Mouse (Mus musculus) gonadal fat pad, adult 2 months (tissue): Measurements from ENCODE around the gene Nr3c2. TPM values are rescaled to one million over a fixed set of nuclear protein-coding genes. Genes with fewer than 3 reads are reported as not detected.
A peak's percentile ranks its signal among the peaks of the same experiment; 100 is the strongest.

ENCODE experiments used
- DNase-seq: peaks from one replicate; pipeline ENCODE4 v3.0.0-alpha.2; 2012; ENCODE audit warnings: low read depth
- polyA plus RNA-seq: library from polyadenylated mRNA; depleted of rRNA; stranded (reverse); fragments of >200 nt; gene quantifications from 2 replicates; pipeline ENCODE4 v1.2.3, GENCODE M21; 2012; rRNA removed

Nr3c2 gene
- 4.3 and 5.1 TPM in 2 replicates for polyA plus RNA-seq

DNA sequence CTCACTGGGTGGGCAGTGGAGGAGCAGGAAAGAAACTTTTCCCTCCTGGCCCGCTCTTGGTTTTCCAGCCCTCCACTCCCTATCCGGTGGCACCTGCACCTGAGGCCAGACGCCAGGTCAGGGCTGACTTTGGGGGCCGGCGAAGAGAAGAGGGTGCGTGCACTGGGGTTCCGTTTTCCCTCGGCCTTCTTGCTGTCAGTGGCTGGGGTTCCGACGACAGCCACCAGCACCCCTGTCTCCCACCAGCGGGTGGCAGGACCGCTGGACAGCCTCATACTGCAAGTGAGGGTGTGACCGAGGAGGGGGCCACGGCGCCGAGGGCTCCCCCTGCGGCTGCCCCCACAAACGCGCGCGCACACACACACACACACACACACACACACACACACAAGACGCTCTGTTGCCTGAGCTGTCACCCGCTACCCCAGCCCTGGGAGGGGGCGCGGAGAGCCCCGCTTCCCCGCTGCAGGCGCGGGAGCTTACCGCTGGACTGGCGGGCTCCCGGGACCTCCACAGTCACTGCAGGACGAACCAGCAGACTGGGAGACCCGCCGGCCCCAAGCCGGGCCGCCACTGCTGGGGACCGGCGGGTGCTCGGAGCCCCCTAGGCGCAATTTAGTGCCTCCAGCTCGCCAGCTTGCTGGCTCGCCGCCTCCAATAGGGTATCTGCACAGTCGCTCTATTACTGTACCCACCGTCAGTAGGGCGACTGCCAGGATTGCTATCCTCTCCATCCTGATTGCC is at the start of gene Nr3c2:
Gene Nr3c2 (plus strand): TSS at position 32 of the 744 bp plus-strand sequence.
- no peak for DNase-seq

DNA sequence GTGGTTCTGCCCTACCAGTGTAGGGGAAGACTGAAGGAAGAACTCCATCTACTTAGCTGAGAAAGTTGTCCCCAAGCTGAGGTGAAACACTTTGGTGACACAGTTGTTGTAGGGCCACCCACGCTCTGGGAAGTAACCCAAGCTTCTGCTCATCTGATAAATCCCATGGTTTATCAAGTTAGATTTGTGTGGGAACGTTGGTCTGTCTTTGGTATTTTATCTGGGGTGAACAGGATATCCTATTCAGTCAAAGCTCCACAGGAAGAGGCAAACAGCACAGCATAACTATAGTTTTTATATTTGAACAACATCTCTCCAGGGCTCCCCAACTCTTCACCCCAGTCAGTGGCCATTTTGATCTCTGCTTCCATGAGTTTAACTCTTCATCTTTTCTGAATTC is 40.7 kb upstream of the Nr3c2 start:
- DNase-seq, result no peak

DNA sequence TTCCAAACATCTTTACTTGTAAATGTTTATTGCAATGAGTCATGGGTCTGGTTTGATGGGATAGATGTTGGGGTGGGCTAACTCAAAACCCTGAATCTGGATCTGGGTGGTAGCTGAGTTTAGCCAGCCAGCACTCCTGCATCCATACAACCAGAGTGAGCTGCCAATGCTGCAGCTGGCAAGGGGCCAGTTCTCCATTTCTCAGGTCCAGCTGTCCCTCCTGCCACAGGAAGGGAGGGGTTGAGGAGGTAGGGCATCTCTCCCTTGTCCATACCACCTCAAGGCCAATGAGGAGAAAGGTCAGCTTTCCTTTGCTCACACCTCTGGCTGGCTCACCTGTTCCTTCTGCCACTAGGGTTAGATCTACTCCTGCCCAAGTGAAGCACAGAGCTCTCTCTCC is 39.5 kb upstream of the Nr3c2 start:
- no peak for DNase-seq

DNA sequence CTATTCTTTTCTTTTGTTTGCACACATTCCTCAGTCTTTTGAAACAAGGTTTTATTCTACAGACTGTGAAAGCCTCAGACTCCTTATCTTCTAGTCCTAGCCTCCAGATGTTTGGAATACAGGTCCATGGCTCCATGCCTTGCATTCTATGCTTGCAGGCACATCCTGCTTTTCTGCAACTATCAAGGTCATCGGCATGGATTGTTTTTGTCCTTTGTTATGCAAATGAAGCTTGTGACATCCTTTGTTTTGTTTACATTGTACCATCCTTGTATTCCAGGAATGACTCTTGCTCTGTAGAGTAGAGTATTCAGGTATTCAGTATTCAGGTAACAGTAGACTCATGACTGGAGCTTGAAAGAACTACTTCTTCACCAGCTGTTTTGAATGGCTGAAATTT is 36.2 kb upstream of the Nr3c2 start:
- DNase-seq, result no peak

DNA sequence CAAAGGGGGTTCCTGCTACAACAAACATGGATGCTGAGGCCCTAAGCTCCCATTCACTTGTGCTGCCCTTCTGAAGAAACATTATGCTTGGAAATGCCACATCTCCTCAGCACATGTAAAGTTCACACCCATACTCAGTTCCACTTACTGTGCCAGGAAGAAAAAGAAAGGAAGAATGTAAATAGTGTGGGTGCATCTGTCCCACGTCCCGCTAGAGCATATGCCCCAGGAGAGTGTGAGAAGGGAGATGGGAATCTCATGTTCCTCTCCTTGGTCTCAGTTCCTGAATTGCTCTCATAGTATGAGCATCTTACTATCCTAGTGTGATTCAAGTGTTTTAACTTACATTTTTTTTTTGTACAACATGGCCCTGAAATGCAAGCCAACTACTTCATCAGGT is 22.4 kb upstream of the Nr3c2 start:
- DNase-seq, result no peak

DNA sequence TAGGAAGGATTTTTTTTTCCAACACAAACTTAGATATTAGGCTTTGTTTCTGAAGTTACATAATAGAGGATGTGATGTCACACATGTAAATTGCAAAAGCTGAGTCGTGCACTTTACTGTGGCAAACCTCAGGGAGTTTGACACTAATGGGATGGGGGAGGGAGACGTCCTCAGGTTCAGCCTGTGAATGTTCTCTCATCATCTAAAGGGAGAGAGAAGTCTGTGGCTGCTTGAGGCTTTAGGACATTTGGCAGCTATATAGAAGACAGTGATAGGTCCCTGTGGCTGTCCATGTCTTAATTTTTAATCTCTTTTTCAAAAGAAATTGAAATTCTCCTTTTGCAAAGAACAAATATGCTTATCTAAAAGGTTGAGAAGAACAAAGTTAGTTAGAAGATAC is 2.2 kb upstream of the Nr3c2 start:
- DNase-seq, result no peak

DNA sequence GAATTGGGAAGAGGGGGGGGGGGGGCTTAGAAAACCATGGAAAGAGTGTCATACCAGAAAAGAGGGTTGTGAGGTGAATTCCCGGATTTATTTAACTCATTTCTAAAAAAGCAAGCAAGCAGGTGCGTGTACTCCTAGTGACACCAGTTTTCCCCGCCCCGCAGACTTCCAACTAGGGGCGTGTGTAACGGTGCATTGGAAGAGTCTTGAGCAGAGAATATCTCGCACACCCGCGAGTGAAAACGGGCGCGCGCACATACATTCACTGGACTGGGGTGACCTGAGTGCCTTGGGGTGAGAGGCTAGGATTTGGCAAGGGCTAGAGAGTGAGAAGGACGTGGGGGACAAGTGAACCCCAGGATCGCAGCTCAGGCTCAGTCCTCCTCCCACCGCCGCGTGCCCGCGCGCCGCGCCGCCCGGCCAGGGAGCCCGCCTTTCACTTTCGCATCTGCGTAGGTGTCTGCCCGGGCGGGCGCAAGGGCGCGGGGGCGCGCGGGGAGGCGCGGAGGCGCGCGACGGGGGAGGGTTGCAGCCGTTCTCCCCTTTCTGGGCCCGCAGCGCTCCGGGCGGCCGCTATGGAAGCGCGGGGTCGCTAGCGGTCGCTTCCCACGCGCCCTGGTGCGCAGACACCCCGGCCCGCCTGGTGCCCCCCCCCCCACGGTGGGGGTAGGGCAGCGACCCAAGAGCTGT is 376 bp upstream of the Nr3c2 start:
- DNase-seq, result no peak

DNA sequence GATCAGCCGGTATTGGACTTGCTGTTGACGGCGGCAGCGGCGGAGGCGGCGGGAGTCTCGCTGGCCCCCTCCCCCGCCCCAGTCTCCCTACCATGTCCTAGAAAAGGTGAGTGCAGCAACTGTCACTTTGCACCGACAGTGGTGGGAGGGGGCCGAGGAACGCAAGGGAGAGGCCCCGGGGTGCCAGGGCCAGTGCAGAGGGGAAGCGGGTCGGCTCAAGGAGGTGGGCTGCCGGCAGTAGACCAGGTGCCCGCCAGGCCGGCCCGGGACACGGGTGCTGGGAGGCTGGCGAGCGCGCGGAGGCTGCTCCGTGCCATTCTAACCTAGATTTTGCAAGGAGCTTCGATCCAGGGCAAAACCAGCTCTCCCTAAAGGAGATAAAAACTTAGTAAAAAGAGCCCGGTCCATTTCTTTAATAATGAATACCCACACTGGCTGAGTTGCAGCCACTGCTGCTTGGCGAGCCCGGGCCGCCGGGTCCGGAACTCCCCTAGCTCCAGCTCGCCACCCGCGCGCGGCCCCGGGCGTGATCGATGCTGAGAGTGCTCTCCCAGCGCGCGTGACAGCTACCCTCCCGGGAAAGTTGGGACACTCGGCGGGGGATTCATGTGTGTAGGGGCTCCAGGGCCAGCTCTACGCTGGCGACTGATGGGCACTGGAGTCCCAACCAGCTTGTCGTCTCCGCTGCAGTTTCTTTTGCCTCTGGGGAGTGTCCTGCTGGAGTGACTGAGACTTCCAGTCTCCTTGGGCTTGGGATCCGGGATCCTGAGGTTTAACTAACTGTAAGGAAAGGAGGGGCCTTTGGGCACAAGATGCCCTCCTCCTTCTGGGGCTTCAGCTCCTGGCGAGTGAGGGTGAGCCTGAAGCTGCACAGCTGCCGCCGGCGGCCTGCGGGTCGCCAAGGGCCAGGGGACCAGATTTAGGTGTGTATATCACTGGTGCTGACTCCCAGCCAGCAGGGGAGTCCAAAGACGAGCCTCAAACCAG is 1.2 kb downstream of the Nr3c2 start:
- DNase-seq, result no peak

DNA sequence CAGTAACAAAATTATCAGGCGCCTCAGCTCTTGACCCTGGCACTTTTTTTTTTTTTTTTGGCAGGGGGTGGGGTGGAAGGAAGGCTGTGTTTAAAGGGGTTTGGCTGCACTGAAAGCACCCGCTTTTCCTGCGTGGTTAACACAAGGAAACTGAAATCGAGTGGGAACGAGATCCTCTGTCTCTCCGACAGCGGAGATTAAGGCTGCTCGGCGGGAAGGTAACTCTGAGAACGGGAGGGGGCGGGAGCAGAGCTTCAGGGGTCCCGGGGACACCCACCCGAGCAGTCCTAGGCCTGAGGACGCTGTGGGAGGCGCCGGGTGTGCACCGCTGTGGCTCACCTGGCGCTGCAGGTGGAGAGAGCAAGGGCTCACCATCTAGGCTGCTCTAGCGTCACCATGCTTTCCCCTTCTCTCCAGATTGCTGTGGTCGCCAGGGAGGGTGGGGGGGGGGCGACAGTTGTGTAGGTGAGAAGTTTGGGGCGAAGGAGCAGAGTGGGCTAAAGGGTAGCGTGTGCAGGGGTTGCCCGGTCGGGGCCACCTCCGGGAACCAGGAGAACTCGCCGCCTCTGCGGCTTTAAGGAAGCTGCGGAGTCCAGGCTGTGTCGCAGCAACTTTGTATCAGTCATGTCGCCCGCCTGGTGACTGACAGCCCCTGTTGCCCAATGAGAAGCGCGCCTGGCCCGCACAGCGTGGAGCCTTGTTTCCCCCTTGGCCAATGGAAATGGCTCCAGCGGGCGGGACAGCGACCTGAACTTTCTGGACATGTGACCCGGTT is 2.4 kb downstream of the Nr3c2 start:
- DNase-seq, result peak; percentile 87

DNA sequence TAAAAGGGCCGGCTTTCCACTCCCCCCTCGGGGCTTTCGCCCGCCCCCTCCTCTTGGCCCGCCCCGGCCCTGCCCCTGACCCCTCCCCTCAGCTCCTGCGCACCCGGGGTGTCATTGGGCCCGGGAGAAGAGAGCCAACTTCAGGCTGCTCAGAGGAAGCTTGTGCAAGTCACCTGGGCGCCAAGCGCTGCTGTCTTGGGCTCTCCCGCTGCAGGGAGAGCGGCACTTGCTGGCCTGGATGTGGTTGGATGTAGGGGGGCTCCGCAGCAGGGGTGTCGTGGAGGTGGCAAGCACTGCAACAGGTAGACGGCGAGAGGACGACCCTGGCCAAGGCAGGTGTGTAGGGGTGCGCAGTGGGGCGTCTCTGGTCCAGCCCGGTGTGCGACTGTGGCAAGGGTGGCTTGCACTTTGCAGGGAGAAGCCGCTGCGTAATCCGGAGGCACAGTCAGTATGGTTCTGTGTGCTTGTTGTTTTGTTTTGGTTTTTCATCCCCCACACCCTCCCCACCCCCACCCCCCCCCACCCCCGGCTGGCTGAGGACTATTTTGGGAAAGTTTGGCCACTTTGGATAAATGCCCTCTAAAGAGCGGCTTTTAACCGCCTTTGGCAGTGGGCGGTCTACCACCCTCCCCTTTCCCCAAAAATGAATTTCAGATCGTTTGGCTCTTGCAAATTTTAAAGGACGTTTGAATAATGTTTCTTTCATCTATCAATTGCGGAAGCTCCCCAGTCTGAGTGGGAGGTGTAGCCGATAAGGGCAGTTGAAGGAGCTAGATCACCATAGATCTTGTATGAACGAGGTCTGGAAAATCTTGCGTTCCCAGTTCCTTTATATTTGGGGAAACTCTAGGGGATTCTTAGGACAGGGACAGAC is 3.2 kb downstream of the Nr3c2 start:
- DNase-seq, result no peak

DNA sequence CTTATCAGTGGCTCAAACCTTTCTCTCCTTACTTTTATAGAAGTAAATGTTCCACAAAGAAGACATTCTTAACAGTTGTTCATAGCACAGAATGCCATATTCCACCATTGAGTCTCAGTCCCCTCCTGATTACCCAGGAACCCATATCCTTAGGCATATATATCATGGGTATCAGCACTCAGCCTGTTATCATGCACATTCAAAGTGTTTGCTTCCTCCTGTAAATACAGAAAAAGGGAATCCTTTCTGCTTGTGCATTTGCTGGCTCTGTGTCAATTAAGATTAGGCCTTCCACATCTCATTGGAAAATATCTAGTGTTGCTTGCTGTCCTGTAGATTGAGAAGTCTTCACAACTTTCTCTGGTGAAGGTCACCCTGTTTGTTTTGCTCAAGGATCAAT is 12.0 kb downstream of the Nr3c2 start:
- no peak for DNase-seq

DNA sequence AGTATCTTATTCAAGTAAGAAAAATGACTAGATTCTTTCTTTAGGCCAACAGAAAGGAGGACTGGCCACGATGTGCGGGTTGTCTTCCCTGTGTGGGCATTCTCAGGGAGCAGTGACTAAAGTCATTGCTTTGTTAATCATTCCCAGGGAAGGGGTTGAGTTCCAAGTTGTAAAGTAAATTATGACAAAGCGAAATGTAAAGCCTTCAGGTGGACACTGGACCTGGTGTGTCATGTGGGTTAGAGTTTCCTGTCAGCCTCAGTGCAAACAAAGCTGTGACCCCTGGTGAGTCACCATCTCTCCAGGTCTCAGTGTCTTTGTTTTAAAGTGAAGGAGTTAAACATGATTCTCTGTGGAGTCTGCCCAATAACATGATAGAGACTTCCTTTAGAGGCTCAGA is 13.4 kb downstream of the Nr3c2 start:
- DNase-seq, result no peak

DNA sequence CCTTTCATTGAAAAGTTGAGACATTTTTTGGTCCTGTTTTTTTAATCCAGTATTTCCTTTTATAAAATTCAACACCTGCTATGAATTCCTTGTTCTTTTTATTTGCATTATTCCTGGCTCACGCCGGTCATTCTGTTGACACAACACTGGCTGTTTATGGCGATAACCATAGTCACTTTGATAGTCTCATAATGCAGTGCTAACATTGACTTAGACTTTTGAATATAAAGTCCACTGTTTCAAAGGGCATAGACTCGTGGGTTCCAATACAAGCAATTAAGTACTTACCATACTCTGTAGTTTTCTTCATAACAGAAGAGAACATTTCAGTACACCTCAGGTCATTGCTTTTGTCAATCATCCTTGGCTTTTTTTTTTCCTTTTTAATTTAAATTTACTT is 14.0 kb downstream of the Nr3c2 start:
- no peak for DNase-seq

DNA sequence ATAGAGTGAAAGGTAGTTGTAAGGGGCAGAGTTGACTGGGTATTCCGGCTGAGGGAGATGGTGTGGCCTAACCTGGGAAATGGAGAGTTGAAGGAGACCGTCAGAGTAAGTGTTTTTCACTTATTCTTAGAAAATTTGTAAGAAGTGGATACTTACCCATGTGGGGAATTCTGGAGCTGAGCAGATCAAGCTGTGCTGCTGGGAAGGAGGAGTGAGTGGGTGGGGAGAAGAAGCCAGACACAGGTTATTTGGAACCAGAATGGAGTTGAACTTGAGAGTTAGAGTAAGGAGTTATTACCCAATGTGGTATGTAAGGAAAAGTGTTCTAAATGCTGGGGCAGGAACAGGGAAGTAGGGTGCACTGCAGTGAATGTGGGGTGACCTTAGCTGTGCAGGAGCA is 16.0 kb downstream of the Nr3c2 start:
- DNase-seq, result no peak

DNA sequence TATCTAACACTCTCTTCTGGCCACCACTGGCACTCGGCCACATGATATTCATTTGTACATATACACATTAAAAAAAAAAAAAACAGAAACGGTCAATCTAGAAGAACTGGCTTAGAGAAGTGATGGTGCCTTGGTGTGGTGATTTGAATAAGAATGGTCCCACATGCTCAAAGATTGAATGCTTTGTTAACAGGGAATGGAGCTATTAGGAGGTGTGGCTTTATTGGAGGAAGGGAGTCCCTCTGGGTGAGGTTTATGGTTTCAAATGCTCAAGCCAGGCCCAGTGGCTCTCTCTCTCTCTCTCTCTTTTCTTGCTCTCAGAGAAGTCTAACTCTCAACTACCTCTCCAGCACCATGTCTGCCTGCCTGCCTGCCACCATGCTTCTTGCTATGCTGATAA is 20.3 kb downstream of the Nr3c2 start:
- DNase-seq, result no peak

DNA sequence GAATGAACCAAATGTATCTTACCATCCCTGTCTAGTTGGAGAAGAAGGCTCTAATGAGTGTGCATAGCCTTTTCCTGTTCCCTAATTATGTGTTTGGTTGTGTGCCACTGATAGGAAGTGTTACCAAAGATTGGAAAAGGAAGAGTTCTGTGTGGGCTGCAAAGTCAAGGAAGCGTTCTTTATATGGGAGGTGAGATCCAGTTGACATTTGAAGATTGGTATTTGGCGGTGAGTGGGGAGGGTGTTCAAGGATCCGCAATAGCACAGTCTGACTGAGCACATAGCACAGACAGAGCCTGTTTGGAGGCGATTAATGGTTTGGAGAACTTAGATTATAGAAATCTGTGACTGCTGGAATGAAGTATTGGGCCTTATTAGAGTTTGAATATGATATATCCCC is 24.9 kb downstream of the Nr3c2 start:
- DNase-seq, result no peak

DNA sequence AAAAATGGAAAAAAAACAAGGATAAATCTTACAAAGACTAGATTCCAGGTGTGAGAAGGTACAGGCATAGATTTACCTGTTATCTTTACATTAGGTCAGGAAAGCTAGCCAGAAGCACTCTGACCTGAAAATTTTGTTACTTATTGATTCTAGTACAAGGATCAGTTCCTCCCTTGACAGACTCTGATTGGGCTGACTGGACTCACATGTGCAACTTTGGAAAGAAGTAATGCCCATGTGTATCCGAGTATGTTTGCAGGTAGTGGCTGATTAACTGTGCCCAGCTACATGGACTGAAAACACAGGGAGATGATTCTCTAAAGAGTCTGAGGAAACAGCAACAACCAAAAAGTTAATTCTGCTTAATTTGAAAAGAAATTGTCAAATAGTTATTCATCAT is 29.1 kb downstream of the Nr3c2 start:
- DNase-seq, result no peak

DNA sequence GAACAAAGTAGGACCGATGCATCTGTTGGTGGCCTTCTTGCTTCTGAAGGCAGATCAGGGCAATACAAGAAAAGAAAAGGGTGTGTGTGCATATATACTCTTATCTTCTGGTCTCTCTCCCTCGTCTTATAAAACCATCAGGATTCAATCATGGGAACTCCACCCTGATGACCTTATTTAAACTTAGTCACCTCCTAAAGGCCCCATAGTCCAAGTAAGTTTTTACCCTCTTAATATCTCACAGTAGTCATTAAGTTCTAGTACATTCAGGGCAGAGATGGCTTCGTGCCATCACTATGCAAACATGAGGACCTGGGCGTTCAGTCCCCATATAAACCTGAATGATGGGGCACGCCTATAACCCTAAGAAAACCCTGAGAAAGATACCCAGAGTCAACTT is 29.6 kb downstream of the Nr3c2 start:
- DNase-seq, result no peak

DNA sequence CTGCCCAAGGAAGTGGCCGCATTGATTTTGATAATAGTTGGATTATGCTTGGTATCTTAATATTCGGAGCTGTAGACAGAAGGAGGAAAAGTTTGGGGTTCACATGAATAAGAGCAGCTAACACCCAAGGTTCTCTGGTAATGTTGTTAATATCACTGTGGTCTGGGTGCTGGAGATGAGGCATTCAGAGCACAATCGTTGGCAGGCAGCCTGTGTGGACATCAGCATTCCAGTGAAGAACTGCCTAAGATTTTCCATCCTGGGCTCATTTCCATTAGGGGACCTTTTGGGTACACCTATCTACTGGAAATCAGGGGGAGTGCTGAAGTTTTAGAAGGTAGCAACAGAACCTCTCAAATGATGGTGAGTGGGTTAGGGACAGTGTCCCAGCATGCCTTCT is 65.8 kb downstream of the Nr3c2 start:
- DNase-seq, result no peak

DNA sequence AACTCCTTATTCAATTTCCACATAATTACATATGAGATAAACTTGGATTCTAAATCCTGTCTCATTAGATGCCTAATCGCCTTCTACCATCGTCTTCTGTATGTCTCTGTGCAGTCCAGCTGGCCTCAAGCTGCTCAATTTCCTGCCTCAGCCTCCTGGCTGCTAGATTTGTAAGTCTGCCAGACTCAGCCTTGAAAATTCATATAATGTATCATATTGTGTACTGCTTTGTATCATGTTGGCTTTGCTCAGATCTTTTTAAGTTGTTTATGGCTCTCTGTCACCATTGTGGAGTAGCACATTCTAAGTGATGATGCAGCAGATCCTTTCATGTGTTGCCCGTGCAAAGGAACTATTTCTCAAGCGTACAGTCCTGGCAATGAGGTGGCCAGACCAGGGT is 71.9 kb downstream of the Nr3c2 start:
- no peak for DNase-seq
